Mouse (Mus musculus): Measurements from ENCODE around the gene Ntn3.

- TF ChIP-seq POLR2A (IDR thresholded peaks at IDR 0.05; ENCODE audit: borderline replicate concordance, extremely low read depth, insufficient read depth, insufficient read length, poor library complexity, severe bottlenecking) = no peak
- TF ChIP-seq CTCF (IDR thresholded peaks at IDR 0.05; ENCODE audit: borderline replicate concordance, extremely low read depth, insufficient read depth, insufficient read length) = no peak
These were observed 17.9 kb downstream of the Ntn3 start for GRCm38 (mm10) chr17:24191481-24191880.
